Mouse (Mus musculus) kidney, adult 18-20 months (tissue): ENCODE measurements around the gene 4930562C15Rik.

Source experiments
- DNase-seq: peaks from one replicate; pipeline ENCODE4 v3.0.0; 2021

4930562C15Rik gene

GRCm38 (mm10) chr16:4894201-4894908 is 59.1 kb downstream of the 4930562C15Rik start:
- DNase-seq, result no peak

DNA sequence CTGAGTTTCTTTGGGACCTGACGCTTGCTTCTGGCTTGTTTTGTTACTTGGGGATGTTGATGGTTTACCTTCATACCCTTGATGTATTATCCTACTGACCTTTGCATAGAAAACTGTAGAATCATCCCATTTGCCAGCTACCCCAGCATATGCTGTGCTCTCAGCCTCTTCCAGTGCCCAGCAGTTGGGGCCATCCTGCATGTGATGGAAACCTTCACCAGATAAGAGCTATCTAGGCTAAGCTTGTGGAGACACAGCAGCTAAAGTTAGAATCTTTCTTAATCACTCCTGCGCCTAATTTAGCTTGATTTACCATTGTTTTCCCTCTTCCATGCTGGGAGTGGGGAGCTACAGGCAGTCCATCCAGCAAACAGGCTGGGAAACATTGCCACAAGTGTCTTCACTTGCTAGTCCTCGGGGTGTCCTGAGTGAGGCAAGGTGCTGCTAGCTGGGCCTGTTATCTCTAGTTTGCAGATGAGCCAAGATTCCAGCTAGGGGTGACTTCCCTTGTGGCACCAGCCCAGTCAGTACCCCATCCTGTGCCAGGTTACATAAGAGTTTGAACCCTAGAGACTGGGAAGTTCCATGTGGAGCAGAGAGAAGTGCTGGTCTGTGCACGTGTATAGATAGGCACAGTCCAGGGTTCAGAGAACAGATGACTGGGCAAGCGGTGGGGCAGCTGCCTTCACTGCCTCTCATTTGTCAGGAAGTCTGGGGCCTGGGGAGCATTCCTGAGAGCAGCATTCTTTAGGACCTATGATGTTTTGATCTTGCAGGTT is 61.2 kb downstream of the 4930562C15Rik start:
- DNase-seq, result peak; percentile 64

DNA sequence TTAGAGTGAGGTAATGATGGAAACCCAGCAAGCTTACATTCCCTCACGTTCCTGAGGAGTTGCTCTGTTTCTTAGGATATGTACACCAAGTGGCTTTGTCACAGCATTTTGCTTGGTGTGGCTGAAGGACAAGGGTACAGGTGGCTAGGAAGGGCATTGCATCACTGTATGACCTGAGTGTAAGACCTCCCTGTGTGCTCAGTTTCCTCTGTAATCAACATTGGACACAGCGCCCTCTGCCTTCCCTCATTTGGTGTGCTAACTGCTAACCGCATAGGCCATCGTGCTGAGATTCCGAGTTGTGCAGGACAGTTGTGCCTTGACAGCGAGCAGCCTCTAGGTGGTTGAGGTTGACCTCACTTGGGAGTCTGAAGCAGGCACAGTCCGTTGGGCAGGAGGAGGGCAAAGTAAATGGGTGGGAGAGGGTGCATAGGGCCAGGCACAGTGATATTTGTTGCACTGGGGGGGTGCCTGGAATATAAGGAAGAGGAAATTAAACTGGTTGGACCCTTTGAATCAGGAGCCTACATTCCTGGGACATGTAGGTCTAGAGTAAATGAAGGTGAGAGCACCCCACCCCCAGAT is 62.0 kb downstream of the 4930562C15Rik start:
- DNase-seq, result no peak

- no peak for DNase-seq
Observed at GRCm38 (mm10) chr16:4898881-4899280, 63.7 kb downstream of the 4930562C15Rik start.

GRCm38 (mm10) chr16:4899711-4900110 is 64.5 kb downstream of the 4930562C15Rik start:
- no peak for DNase-seq

GRCm38 (mm10) chr16:4901167-4901566 is 66.0 kb downstream of the 4930562C15Rik start:
- peak; percentile 69 for DNase-seq

- DNase-seq, result no peak
Observed at GRCm38 (mm10) chr16:4902390-4902789, 67.2 kb downstream of the 4930562C15Rik start.

GRCm38 (mm10) chr16:4903491-4904102 is 68.4 kb downstream of the 4930562C15Rik start:
- no peak for DNase-seq

- no peak for DNase-seq
Observed at GRCm38 (mm10) chr16:4904878-4905277, 69.7 kb downstream of the 4930562C15Rik start.

GRCm38 (mm10) chr16:4905591-4905990 is 70.4 kb downstream of the 4930562C15Rik start:
- no peak for DNase-seq

- no peak for DNase-seq
Observed at GRCm38 (mm10) chr16:4906559-4906958, 71.3 kb downstream of the 4930562C15Rik start.

GRCm38 (mm10) chr16:4907386-4907785 is 72.2 kb downstream of the 4930562C15Rik start:
- no peak for DNase-seq

- DNase-seq, result no peak
Observed at GRCm38 (mm10) chr16:4907972-4908371, 72.8 kb downstream of the 4930562C15Rik start.

DNA sequence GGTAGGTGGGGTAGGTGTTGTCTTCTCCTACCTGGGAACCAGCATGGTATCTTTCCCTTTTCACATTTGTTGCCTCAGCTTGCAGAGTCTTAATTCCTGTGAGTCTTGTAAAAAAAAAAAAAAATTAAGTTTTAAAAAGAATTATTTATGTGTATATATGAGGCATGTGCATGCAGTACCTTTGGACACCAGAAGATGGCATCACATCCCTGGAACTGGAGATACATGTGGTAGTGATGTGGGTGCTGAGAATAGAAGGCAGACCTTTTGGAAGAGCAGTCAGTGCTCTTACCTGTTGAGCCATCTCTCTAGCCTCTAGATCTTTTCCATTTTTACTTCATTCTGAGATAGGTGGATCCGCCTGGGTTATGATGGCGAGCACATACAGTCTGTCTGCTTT is 74.5 kb downstream of the 4930562C15Rik start:
- no peak for DNase-seq

GRCm38 (mm10) chr16:4910758-4911157 is 75.5 kb downstream of the 4930562C15Rik start:
- DNase-seq, result no peak

DNA sequence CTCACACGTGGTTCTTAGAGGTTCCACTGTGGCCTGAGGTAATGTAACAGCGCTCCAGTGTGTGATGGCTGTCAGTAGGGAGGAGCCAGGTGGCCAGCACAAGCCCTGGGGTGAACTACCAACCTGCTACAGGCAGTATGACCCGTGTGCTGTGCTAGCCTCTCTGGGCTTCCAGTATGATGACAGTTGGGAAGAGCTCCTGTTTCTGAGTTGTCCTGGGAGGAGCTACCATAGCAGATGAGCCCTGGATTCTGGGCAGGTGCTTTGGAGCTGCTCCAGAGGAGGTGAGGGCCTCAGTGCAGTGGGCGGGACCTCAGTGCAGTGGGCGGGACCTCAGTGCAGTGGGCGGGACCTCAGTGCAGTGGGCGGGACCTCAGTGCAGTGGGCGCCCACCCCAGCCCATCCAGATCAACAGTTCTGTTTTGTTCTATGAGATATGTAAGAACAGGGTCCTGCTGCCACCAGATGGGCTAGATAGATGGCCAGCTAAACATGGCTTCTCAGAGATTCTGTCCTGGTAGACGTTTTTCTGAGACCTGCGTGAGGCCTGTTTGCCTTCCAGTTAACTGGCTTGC is 76.9 kb downstream of the 4930562C15Rik start:
- DNase-seq, result no peak

DNA sequence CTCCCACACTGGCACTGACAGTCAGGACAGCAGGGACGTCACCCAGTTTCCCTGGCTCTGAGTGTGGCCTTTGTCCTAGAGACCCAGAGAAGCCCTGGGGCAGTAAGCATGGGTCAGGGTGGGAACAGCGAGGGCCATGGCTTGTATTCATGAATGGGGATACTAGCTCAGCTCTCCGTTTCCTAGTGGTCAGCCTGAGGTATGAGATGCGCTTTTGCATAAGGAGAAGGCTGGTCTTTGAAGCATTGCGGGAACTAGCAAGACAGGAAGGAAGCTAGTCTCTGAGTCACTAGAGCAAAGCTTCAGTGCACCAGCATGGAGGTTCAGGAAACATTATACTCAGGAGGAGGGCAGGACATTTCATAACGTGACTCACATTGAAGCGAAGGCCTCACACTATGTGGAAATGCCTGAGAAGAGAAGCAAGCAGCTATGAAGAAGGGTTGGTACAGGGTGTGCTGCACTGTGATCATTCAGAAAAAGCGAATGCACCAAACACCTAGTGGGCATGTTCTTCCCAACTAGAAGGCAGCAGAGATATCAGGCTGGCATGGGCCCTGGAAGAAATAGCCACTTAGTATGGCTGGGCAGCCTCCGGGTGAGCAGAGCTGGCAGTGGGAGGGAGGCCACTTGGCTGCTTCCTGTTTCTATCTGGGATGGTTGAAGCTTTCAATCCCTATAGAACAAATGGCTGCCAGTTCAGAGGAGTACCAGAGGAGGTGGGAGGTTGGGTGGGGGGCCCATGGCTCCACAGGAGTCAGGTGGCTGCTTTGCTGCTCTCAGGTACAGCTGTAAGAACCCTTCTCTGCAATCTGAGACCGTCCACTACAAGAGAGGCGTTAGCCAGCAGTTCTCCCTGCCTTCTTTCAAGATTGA is 77.9 kb downstream of the 4930562C15Rik start:
- no peak for DNase-seq

DNA sequence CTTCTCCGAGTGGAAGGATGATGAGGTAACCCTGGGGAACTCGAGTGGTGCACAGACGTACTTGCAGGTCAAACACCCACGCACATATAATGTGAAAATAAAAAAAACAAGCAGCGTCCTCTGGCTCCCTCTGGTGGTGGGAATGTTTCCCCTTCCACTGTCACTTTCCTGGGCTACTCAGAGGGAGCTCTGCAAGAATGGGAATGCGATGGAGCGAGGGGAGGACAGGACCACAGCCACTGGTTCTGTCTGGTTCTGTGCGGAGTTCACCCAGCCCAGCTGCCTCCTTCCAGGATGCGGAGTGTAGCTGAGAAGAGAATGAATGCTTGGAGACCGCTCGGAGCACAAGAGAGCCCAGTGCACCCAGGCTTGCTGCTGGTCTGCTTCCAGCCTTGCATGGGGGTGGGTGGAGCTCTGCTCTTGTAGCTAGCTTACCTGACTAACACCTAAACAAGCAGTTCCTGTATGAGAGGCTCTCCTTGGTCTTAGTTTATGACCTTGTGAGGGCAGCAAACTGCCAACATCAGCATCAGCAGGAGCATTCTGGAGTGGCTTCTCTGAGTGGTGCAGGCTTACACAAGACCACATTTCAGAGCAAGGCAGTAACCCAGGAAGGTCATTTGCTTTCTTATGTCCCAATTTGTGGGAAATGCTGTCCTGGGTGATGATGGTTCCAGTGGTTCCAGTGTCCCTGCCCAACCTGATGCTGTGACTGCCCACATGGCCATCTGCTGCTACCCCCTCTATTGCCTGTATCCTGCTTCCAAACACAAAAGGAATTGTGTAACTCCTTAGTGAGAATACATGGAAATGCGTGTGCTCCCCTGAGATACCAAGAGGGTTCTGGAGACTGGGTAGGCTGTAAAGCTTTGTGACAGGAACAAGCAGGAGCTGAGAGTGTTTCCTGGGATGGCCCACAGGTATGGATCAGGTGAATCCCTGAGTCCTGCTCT is 78.8 kb downstream of the 4930562C15Rik start:
- DNase-seq, result peak; percentile 92

DNA sequence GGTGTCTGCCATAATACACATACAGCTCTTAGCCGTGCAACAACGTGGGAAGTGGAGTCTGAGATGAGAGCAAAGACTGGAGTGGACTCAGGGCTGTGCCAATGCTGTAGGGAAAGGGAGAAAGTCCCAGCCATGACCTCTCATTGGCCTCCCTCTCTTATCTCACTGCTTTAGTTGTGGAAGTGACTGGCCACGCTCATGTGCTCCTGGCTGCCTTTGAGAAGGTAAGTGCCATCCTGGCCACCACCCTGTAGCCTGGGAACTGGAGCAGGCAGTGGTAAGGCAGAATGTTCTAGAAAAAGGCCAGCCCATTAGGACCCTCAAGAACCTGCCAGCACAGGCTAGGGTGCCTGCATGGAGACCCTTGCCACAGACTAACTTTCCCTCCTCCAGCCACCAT is 80.7 kb downstream of the 4930562C15Rik start:
- no peak for DNase-seq

- no peak for DNase-seq
Observed at GRCm38 (mm10) chr16:4916608-4917007, 81.4 kb downstream of the 4930562C15Rik start.
